Mouse (Mus musculus): ENCODE data around the gene Gm20696.

Gene Gm20696

GRCm38 (mm10) chr6:99328146-99328545, 338.5 kb downstream of the Gm20696 start:
- no peak for DNase-seq (ENCODE audit: low spot score)

- DNase-seq (ENCODE audit: low spot score): peak; percentile 41
These were observed 338.9 kb downstream of the Gm20696 start for GRCm38 (mm10) chr6:99327721-99328120.

GRCm38 (mm10) chr6:99325881-99326280, 340.7 kb downstream of the Gm20696 start:
- no peak for DNase-seq (ENCODE audit: low spot score)

GRCm38 (mm10) chr6:99325461-99325860, 341.1 kb downstream of the Gm20696 start:
- no peak for DNase-seq (ENCODE audit: low spot score)

- no peak for DNase-seq (ENCODE audit: low spot score)
These were observed 344.3 kb downstream of the Gm20696 start for GRCm38 (mm10) chr6:99322132-99322904.

GRCm38 (mm10) chr6:99320444-99320843, 346.2 kb downstream of the Gm20696 start:
- DNase-seq (ENCODE audit: low spot score): no peak

GRCm38 (mm10) chr6:99319415-99320405, 346.9 kb downstream of the Gm20696 start:
- DNase-seq (ENCODE audit: low spot score): no peak

- no peak for DNase-seq (ENCODE audit: low spot score)
These were observed 351.9 kb downstream of the Gm20696 start for GRCm38 (mm10) chr6:99314746-99315145.

- DNase-seq (ENCODE audit: low spot score): no peak
These were observed 356.1 kb downstream of the Gm20696 start for GRCm38 (mm10) chr6:99310529-99310928.

- no peak for DNase-seq (ENCODE audit: low spot score)
These were observed 356.5 kb downstream of the Gm20696 start for GRCm38 (mm10) chr6:99310171-99310500.

GRCm38 (mm10) chr6:99309466-99310170, 357.0 kb downstream of the Gm20696 start:
- DNase-seq (ENCODE audit: low spot score): no peak

- no peak for DNase-seq (ENCODE audit: low spot score)
These were observed 360.8 kb downstream of the Gm20696 start for GRCm38 (mm10) chr6:99305751-99306150.

- no peak for DNase-seq (ENCODE audit: low spot score)
These were observed 361.4 kb downstream of the Gm20696 start for GRCm38 (mm10) chr6:99305236-99305635.

GRCm38 (mm10) chr6:99302662-99303435, 363.7 kb downstream of the Gm20696 start:
- DNase-seq (ENCODE audit: low spot score): no peak

GRCm38 (mm10) chr6:99301923-99302322, 364.7 kb downstream of the Gm20696 start:
- no peak for DNase-seq (ENCODE audit: low spot score)

- no peak for DNase-seq (ENCODE audit: low spot score)
These were observed 366.4 kb downstream of the Gm20696 start for GRCm38 (mm10) chr6:99300235-99300634.

GRCm38 (mm10) chr6:99299196-99299595, 367.4 kb downstream of the Gm20696 start:
- no peak for DNase-seq (ENCODE audit: low spot score)

GRCm38 (mm10) chr6:99297535-99297934, 369.1 kb downstream of the Gm20696 start:
- no peak for DNase-seq (ENCODE audit: low spot score)

GRCm38 (mm10) chr6:99295495-99295894, 371.1 kb downstream of the Gm20696 start:
- no peak for DNase-seq (ENCODE audit: low spot score)

- DNase-seq (ENCODE audit: low spot score): no peak
These were observed 377.4 kb downstream of the Gm20696 start for GRCm38 (mm10) chr6:99289220-99289619.

GRCm38 (mm10) chr6:99285026-99285425, 381.6 kb downstream of the Gm20696 start:
- no peak for DNase-seq (ENCODE audit: low spot score)

- no peak for DNase-seq (ENCODE audit: low spot score)
These were observed 382.6 kb downstream of the Gm20696 start for GRCm38 (mm10) chr6:99284019-99284418.
